Mouse (Mus musculus) heart, embryonic 16.5 days (tissue): ENCODE results near the gene Iqsec1. TPM values are rescaled to one million over a fixed set of nuclear protein-coding genes. Genes with fewer than 3 reads are reported as not detected.

Experiments used
- ATAC-seq: fragments of 200-750 bp; cut with Nextera tagmentation; replicated peaks from 2 replicates; pipeline ENCODE4 v1.8.0; 2017; ENCODE audit warnings: moderate number of reproducible peaks; ENCODE audit not compliant: insufficient read depth, low FRiP score; ENCODE audit errors: extremely low read depth
- H3K27ac ChIP-seq: fragments of 300-500 bp; sonication (generic); 2 replicates; pipeline ENCODE4 v1.5.1; 2014; ENCODE audit warnings: mild to moderate bottlenecking, low read length, control low read depth, moderate library complexity
- H3K27me3 ChIP-seq: fragments of 300-500 bp; sonication (generic); 2 replicates; pipeline ENCODE4 v1.6.1; 2014; ENCODE audit warnings: low read length, mixed read lengths; ENCODE audit not compliant: control insufficient read depth, insufficient read depth
- H3K36me3 ChIP-seq: fragments of 300-500 bp; sonication (generic); 2 replicates; pipeline ENCODE4 v1.6.1; 2014; ENCODE audit not compliant: control insufficient read depth, insufficient read depth
- H3K4me1 ChIP-seq: fragments of 300-500 bp; sonication (generic); 2 replicates; pipeline ENCODE4 v1.6.1; 2014; ENCODE audit warnings: low read length, mixed read lengths; ENCODE audit not compliant: control insufficient read depth, insufficient read depth
- H3K4me2 ChIP-seq: fragments of 300-500 bp; sonication (generic); 2 replicates; pipeline ENCODE4 v1.6.1; 2014; ENCODE audit warnings: low read depth, mild to moderate bottlenecking, control low read depth, low read length
- H3K4me3 ChIP-seq: fragments of 300-500 bp; sonication (generic); 2 replicates; pipeline ENCODE4 v1.5.1; 2014; ENCODE audit warnings: mild to moderate bottlenecking, control low read depth, low read length
- H3K9ac ChIP-seq: fragments of 300-500 bp; sonication (generic); 2 replicates; pipeline ENCODE4 v1.6.1; 2014; ENCODE audit warnings: low read length, control low read depth
- H3K9me3 ChIP-seq: fragments of 300-500 bp; sonication (generic); replicated peaks from 2 replicates; pipeline ENCODE4 v1.6.1; 2016; ENCODE audit warnings: low read length; ENCODE audit not compliant: control insufficient read depth
- WGBS: fragments of 180-500 bp; shearing (Covaris S2); extraction: QIAGEN DNeasy Blood & Tissue Kit; methylation state at CpG from one replicate; pipeline ENCODE4 v1.1.7; 2014; 5-methylcytosine and 5-hydroxymethylcytosine counted together
- polyA plus RNA-seq: library from polyadenylated mRNA; unstranded; fragments of >200 nt; fragmentation: Nextera tagmentation; extraction: Ambion mirVana; gene quantifications from 2 replicates; pipeline ENCODE4 v1.2.1, GENCODE M21; 2015

The Iqsec1 gene
- polyA plus RNA-seq, 1 experiment from 2014 or later: 13.7 TPM

- 81% methylated on average over 1 of the region's 1 CpGs for WGBS
Observed at GRCm38 (mm10) chr6:90767874-90768273, 220.6 kb downstream of the Iqsec1 start.

GRCm38 (mm10) chr6:90764753-90765152, 223.7 kb downstream of the Iqsec1 start:
- ATAC-seq: no peak
- Histone ChIP-seq H3K27ac (peak overlapping the region; percentile 80), H3K36me3 (no peaks in the 10 kb centered on the region), H3K9me3 (no peaks in the 10 kb centered on the region), H3K27me3 (no peaks in the 10 kb centered on the region), H3K4me1 (peaks cover 21% of the 10 kb centered on the region), H3K4me3 (no peak overlapping the region), H3K4me2 (no peak overlapping the region), H3K9ac (peak overlapping the region; percentile 66)
- WGBS: 78% methylated on average over 2 of the region's 2 CpGs

More at GRCm38 (mm10) chr6:90767874-90768273, 220.6 kb downstream of the Iqsec1 start:
- no peak for ATAC-seq
- no peaks in the 10 kb centered on the region for H3K9me3 ChIP-seq
- H3K27me3 ChIP-seq: no peaks in the 10 kb centered on the region
- no peaks in the 10 kb centered on the region for H3K36me3 ChIP-seq
- no peak overlapping the region for H3K4me3 ChIP-seq
- no peak overlapping the region for H3K4me2 ChIP-seq
- H3K4me1 ChIP-seq: peaks cover 21% of the 10 kb centered on the region
- no peak overlapping the region for H3K27ac ChIP-seq
- H3K9ac ChIP-seq: no peak overlapping the region

GRCm38 (mm10) chr6:90763959-90764591, 224.4 kb downstream of the Iqsec1 start:
- Histone ChIP-seq H3K4me2 (peak overlapping the region; percentile 40), H3K27me3 (no peaks in the 10 kb centered on the region), H3K27ac (peak overlapping the region; percentile 80), H3K36me3 (no peaks in the 10 kb centered on the region), H3K4me1 (peaks cover 21% of the 10 kb centered on the region), H3K9ac (peak overlapping the region; percentile 66), H3K9me3 (no peaks in the 10 kb centered on the region), H3K4me3 (peak overlapping the region; percentile 15)
- 17% methylated on average over 17 of the region's 18 CpGs for WGBS
- ATAC-seq: peak; percentile 90

- Histone ChIP-seq H3K4me2 (peak overlapping the region; percentile 40), H3K27ac (peak overlapping the region; percentile 80)
- no peak for ATAC-seq
Observed at GRCm38 (mm10) chr6:90763295-90763694, 225.2 kb downstream of the Iqsec1 start.

GRCm38 (mm10) chr6:90762120-90762736, 226.3 kb downstream of the Iqsec1 start:
- Histone ChIP-seq H3K9ac (no peak overlapping the region), H3K9me3 (no peaks in the 10 kb centered on the region), H3K36me3 (no peaks in the 10 kb centered on the region), H3K4me1 (peaks cover 19% of the 10 kb centered on the region), H3K4me3 (no peak overlapping the region), H3K27me3 (no peaks in the 10 kb centered on the region), H3K27ac (no peak overlapping the region), H3K4me2 (no peak overlapping the region)
- ATAC-seq: no peak
- 79% methylated on average over 2 of the region's 2 CpGs for WGBS

More at GRCm38 (mm10) chr6:90763295-90763694, 225.2 kb downstream of the Iqsec1 start:
- no peaks in the 10 kb centered on the region for H3K36me3 ChIP-seq
- H3K9me3 ChIP-seq: no peaks in the 10 kb centered on the region
- H3K4me3 ChIP-seq: peak overlapping the region; percentile 15; the same call in 1 of the 2 replicates
- peak overlapping the region; percentile 66 for H3K9ac ChIP-seq
- peaks cover 19% of the 10 kb centered on the region for H3K4me1 ChIP-seq
- H3K27me3 ChIP-seq: no peaks in the 10 kb centered on the region
- 79% methylated on average over 4 of the region's 4 CpGs for WGBS

- no peaks in the 10 kb centered on the region for H3K9me3 ChIP-seq
- no peaks in the 10 kb centered on the region for H3K36me3 ChIP-seq
- WGBS: 84% methylated on average over 4 of the region's 4 CpGs
- no peak overlapping the region for H3K4me3 ChIP-seq
- H3K27ac ChIP-seq: no peak overlapping the region
- peaks cover 19% of the 10 kb centered on the region for H3K4me1 ChIP-seq
- H3K4me2 ChIP-seq: no peak overlapping the region
- ATAC-seq: no peak
- H3K9ac ChIP-seq: no peak overlapping the region
- no peaks in the 10 kb centered on the region for H3K27me3 ChIP-seq
Observed at GRCm38 (mm10) chr6:90761301-90762056, 227.0 kb downstream of the Iqsec1 start.

GRCm38 (mm10) chr6:90760886-90761285, 227.6 kb downstream of the Iqsec1 start:
- Histone ChIP-seq H3K27ac (no peak overlapping the region), H3K36me3 (no peaks in the 10 kb centered on the region), H3K9ac (no peak overlapping the region), H3K4me3 (no peak overlapping the region), H3K9me3 (no peaks in the 10 kb centered on the region), H3K4me1 (peaks cover 19% of the 10 kb centered on the region), H3K4me2 (no peak overlapping the region), H3K27me3 (no peaks in the 10 kb centered on the region)
- 44% methylated on average over 5 of the region's 5 CpGs for WGBS
- ATAC-seq: no peak

GRCm38 (mm10) chr6:90759754-90760153, 228.7 kb downstream of the Iqsec1 start:
- Histone ChIP-seq H3K4me2 (no peak overlapping the region), H3K4me1 (peaks cover 18% of the 10 kb centered on the region), H3K9ac (no peak overlapping the region), H3K4me3 (no peak overlapping the region), H3K36me3 (no peaks in the 10 kb centered on the region), H3K27ac (0 out of 2 replicates have a peak overlapping the region, but pooled peaks have one; percentile 4), H3K9me3 (no peaks in the 10 kb centered on the region), H3K27me3 (no peaks in the 10 kb centered on the region)
- WGBS: 73% methylated on average over 2 of the region's 2 CpGs
- no peak for ATAC-seq

- Histone ChIP-seq H3K27ac (no peak overlapping the region), H3K9me3 (no peaks in the 10 kb centered on the region), H3K36me3 (no peaks in the 10 kb centered on the region), H3K4me2 (no peak overlapping the region), H3K27me3 (no peaks in the 10 kb centered on the region), H3K4me1 (peaks cover 7% of the 10 kb centered on the region), H3K4me3 (no peak overlapping the region), H3K9ac (no peak overlapping the region)
- WGBS: 81% methylated on average over 2 of the region's 2 CpGs
- no peak for ATAC-seq
Observed at GRCm38 (mm10) chr6:90758155-90758554, 230.3 kb downstream of the Iqsec1 start.
